Mouse (Mus musculus) thymus, adult 2 months (tissue): ENCODE data around the gene Cwc25. TPM values are rescaled to one million over a fixed set of nuclear protein-coding genes. Genes with fewer than 3 reads are reported as not detected.

Experiments used
- DNase-seq: peaks from one replicate; pipeline ENCODE4 v3.0.0; 2021
- H3K27ac ChIP-seq: fragments of 200-500 bp; 2 replicates; pipeline ENCODE4 v1.5.1; 2012; ENCODE audit warnings: low read length, control low read depth; ENCODE audit not compliant: control insufficient read depth, insufficient read depth
- H3K27me3 ChIP-seq: fragments of 200-500 bp; 2 replicates; pipeline ENCODE4 v1.6.1; 2012; ENCODE audit warnings: mild to moderate bottlenecking, low read length, moderate library complexity, mixed read lengths; ENCODE audit not compliant: control insufficient read depth, insufficient read depth
- H3K36me3 ChIP-seq: fragments of 200-500 bp; 2 replicates; pipeline ENCODE4 v1.6.1; 2012; ENCODE audit warnings: mild to moderate bottlenecking, low read length, moderate library complexity; ENCODE audit not compliant: control insufficient read depth, insufficient read depth
- H3K4me1 ChIP-seq: fragments of 200-500 bp; replicated peaks from 2 replicates; pipeline ENCODE4 v1.6.1; 2012; ENCODE audit warnings: low read length; ENCODE audit not compliant: control insufficient read depth, insufficient read depth
- H3K4me3 ChIP-seq: fragments of 200-500 bp; 2 replicates; pipeline ENCODE4 v1.5.1; 2012; ENCODE audit warnings: mild to moderate bottlenecking, low read length, control low read depth, moderate library complexity; ENCODE audit not compliant: control insufficient read depth, insufficient read depth
- CTCF ChIP-seq: fragments of 200-500 bp; IDR thresholded peaks from 2 replicates; pipeline ENCODE4 v1.5.1; 2012; ENCODE audit warnings: mild to moderate bottlenecking, control low read depth, low read length, moderate library complexity, borderline replicate concordance; ENCODE audit not compliant: control insufficient read depth, poor library complexity, insufficient read depth; ENCODE audit errors: extremely low read depth
- POLR2A ChIP-seq: fragments of 200-500 bp; IDR thresholded peaks from 2 replicates; pipeline ENCODE4 v1.6.1; 2012; ENCODE audit warnings: mild to moderate bottlenecking, low read length, control low read depth, moderate library complexity; ENCODE audit not compliant: control insufficient read depth, poor library complexity, insufficient read depth; ENCODE audit errors: extremely low read depth
- WGBS: fragments of 180-500 bp; shearing (Covaris S2); methylation state at CpG from one replicate; pipeline ENCODE4 v1.1.7; 2018; 5-methylcytosine and 5-hydroxymethylcytosine counted together
- polyA plus RNA-seq: library from polyadenylated mRNA; depleted of rRNA; stranded (reverse); fragments of >200 nt; gene quantifications from 2 replicates; pipeline ENCODE4 v1.2.3, GENCODE M21; 2012

The Cwc25 gene
- polyA plus RNA-seq, 1 experiment, result 14.9 TPM

DNA sequence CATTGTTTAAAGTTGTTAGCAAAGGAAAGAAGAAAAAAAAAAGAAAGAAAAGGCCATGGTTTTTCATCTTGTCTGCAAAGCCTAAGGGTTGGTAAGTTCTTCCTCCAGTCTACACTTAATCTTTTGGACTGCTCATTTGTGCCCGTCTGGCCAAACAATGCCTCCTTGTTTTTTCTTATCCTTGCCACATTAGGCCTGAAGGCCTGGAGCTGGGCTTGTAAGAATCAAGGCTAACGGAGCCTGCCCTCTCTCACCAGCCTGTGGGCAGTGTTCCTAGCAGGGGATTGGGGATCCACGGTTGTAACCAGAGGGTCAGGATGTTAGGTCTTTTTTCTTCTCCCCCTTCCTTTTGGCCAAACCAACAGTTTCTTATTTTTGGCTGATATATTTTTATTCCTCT, 44.6 kb upstream of the Cwc25 start:
- DNase-seq, result no peak
- 62% methylated on average over 3 of the region's 3 CpGs for WGBS
- Histone ChIP-seq H3K27ac (no peak overlapping the region), H3K4me3 (no peak overlapping the region), H3K27me3 (no peaks in the 10 kb centered on the region), H3K4me1 (peaks cover 54% of the 10 kb centered on the region), H3K36me3 (peaks cover 17% of the 10 kb centered on the region)
- no peak for TF ChIP-seq POLR2A
- TF ChIP-seq CTCF, result no peak

DNA sequence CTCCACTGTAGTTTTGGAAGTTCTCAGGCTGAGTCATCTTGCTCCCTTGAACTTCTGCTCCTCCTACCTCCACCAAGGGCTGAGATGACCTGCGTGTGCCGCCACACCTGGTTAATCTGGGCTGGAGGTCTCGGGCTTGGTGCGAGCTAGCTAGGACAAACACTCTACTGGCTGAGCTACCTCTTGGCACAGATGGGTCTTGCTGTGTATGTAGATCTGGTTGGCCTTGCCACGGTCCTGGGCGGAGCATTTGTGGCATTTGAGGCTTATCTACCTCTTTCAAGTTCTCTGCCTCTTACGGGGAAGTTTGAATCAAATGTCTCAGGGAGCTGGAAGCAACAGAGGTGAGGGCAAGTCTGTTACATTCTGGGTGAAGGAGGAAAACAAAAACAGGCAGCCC, 44.0 kb upstream of the Cwc25 start:
- Histone ChIP-seq H3K4me3 (no peak overlapping the region), H3K36me3 (peaks cover 11% of the 10 kb centered on the region), H3K27me3 (no peaks in the 10 kb centered on the region), H3K27ac (peak overlapping the region; percentile 12; the same call in 1 of the 2 replicates), H3K4me1 (peaks cover 59% of the 10 kb centered on the region)
- 3% methylated on average over 7 of the region's 7 CpGs for WGBS
- DNase-seq, result peak; percentile 37
- TF ChIP-seq POLR2A, result no peak
- no peak for TF ChIP-seq CTCF

DNA sequence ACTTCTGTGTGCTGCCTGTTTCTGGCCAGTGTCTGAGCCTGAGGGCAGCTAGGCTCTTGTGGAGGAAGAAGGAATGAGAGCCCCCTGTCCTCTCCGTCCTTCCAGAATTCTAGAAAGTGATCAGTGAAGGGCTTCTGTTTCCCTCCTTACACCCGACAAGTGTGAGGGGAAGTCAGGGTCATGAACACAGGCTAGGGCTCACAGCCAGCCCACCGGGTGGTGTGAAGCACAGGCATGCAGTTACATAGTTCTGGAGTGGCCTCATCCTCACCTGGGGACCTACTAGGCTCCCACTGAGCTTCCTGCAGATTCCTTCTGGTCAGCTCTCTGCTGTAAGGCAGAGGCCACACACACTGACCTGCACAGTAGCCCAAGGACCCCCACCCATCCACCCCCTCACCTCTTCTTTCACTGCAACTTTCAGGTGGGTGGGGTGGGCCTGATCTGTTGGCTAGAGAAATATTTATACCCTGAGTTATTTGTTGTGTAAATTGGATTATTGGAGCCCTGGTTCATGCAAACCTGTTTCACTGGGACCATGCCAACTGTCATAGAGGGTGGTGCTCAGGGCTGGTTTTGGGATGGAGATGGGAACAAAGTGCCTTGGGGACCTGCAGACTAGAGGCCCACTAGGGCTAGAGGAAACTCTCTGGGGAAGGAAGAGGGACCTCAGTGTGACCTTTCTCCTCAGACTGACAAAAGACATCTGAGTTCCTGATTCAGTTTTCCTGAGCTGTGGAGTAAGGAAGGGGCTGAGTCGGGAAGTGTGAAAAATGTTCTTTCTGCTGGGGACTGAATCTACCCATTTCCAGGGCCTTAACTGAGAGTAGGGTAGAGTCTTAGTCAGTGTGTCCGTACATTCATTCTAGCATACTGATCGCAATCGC, 43.1 kb upstream of the Cwc25 start:
- Histone ChIP-seq H3K4me1 (peaks cover 64% of the 10 kb centered on the region), H3K36me3 (peaks cover 6% of the 10 kb centered on the region; the same call in 1 of the 2 replicates), H3K27ac (peak overlapping the region; percentile 0; the same call in 1 of the 2 replicates), H3K27me3 (no peaks in the 10 kb centered on the region), H3K4me3 (no peak overlapping the region)
- DNase-seq, result no peak
- TF ChIP-seq CTCF (no peak), POLR2A (no peak)
- WGBS, result 64% methylated on average over 7 of the region's 7 CpGs

DNA sequence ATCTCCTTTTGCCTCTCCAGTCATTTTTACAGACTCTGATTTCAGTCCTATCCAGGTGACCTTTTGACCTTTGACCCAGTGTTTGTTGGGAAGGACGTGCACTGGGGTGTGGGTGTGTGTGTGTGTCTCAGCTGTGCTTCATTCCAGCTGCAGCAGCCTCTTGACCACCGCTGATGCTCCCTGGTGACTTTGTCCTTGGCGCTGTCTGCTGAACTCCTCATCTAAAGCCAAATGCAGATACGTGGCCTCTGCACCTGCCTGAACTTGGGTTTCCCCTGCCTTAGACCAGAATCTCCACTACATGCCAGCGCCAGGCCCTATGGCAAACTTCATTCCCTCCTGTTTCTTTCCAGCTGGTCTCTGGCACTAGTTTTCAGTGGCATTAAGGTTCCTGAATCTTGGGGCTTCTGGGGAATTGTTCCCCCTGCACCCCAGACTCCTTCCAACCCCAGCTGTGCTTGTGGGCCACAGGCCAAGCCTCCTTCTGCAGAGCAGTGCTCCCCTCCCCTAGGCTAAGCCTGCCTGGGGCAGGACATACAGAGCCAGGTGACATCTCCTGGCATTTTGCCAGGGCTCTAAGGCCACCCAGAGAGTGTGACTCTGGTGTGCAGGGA, 42.4 kb upstream of the Cwc25 start:
- Histone ChIP-seq H3K36me3 (no peaks in the 10 kb centered on the region), H3K4me1 (peaks cover 64% of the 10 kb centered on the region), H3K27me3 (no peaks in the 10 kb centered on the region), H3K4me3 (no peak overlapping the region), H3K27ac (peak overlapping the region; percentile 0; the same call in 1 of the 2 replicates)
- TF ChIP-seq POLR2A (no peak), CTCF (no peak)
- WGBS, result 43% methylated on average over 5 of the region's 5 CpGs
- DNase-seq, result no peak

DNA sequence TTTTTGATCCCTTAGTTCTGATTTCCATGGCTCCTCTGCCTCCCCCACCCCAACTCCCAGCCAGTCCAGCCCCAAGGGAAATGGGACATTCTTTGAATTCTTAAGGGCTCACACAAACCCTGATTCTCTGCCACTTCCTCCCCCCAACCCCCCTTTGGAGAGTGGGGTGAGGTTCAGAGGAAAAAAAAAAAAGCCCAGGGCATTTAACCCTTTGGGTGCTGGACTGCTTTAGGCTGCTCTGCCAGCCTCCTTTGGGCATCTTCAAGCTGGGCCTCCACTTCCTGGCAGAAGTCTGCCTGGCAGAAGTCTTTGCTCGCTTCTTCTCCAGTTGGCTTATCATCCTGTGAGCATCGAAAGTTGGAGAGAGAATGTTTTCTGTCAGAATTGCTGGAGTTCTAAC, 41.7 kb upstream of the Cwc25 start:
- 14% methylated on average over 2 of the region's 2 CpGs for WGBS
- no peak overlapping the region for H3K4me3 ChIP-seq
- H3K27ac ChIP-seq, result peak overlapping the region; percentile 37; the same call in 1 of the 2 replicates
- H3K27me3 ChIP-seq, result no peaks in the 10 kb centered on the region
- H3K36me3 ChIP-seq, result no peaks in the 10 kb centered on the region
- no peak for TF ChIP-seq POLR2A
- TF ChIP-seq CTCF, result no peak
- DNase-seq, result peak; percentile 62
- H3K4me1 ChIP-seq, result peaks cover 64% of the 10 kb centered on the region

DNA sequence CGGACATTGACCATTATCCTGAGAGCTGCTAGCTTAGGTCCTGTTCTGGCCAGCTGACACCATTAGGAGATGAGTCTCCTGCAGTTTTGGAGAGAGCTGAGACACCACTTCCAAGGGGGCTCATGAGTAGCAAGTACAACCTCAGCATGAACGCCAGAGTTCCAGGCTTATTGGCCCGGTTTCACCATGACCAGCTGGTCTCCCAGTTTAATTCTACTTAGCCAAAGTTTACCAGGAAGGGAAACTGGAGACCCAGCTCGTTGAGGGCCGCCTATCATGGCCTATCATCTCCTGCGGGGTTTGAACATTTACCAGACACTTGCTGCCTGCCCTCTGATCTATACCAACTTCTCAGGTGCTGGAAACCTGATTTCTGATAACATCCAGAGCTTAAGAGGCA, 41.3 kb upstream of the Cwc25 start:
- DNase-seq, result no peak
- WGBS, result 21% methylated on average over 6 of the region's 6 CpGs
- H3K4me1 ChIP-seq, result peaks cover 64% of the 10 kb centered on the region
- peak overlapping the region; percentile 37; the same call in 1 of the 2 replicates for H3K27ac ChIP-seq
- H3K36me3 ChIP-seq, result no peaks in the 10 kb centered on the region
- H3K4me3 ChIP-seq, result no peak overlapping the region
- no peaks in the 10 kb centered on the region for H3K27me3 ChIP-seq
- no peak for TF ChIP-seq CTCF
- TF ChIP-seq POLR2A, result no peak

DNA sequence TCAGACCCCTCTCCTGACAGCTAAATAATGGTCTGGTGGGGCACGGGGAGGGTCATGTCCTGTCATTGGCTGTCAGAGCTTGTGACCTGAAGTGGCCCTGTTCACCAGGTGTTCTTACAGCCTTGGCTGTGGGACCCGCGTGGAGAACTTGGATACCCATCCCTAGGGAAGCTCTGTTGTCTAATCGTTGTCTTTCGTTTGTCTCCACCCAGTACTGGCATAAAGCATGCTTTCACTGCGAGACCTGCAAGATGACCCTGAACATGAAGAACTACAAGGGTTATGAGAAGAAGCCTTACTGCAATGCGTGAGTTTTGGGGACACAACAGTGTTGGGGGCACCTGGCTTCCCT, 40.2 kb upstream of the Cwc25 start:
- Histone ChIP-seq H3K27ac (no peak overlapping the region), H3K4me3 (no peak overlapping the region), H3K4me1 (peaks cover 66% of the 10 kb centered on the region), H3K27me3 (no peaks in the 10 kb centered on the region), H3K36me3 (no peaks in the 10 kb centered on the region)
- DNase-seq, result no peak
- 95% methylated on average over 7 of the region's 7 CpGs for WGBS
- TF ChIP-seq CTCF (no peak), POLR2A (no peak)
